Mouse (Mus musculus) retina, postnatal 1 day (tissue): ENCODE results near the gene Trak1.

Experiments used
- DNase-seq: peaks from one replicate; pipeline ENCODE4 v3.0.0-alpha.2; 2012

The Trak1 gene

GRCm38 (mm10) chr9:121350601-121351000 is 53.3 kb downstream of the Trak1 start:
- DNase-seq, result no peak

- peak; percentile 60 for DNase-seq
Measured at GRCm38 (mm10) chr9:121351388-121352078, 54.2 kb downstream of the Trak1 start.

- peak; percentile 69 for DNase-seq
Measured at GRCm38 (mm10) chr9:121352131-121352606, 54.9 kb downstream of the Trak1 start.

- no peak for DNase-seq
Measured at GRCm38 (mm10) chr9:121352726-121353125, 55.4 kb downstream of the Trak1 start.

- DNase-seq, result no peak
Measured at GRCm38 (mm10) chr9:121354792-121355390, 57.6 kb downstream of the Trak1 start.

GRCm38 (mm10) chr9:121355431-121356141 is 58.3 kb downstream of the Trak1 start:
- DNase-seq, result no peak

GRCm38 (mm10) chr9:121357102-121357501 is 59.8 kb downstream of the Trak1 start:
- DNase-seq, result no peak

- DNase-seq, result no peak
Measured at GRCm38 (mm10) chr9:121357582-121358275, 60.4 kb downstream of the Trak1 start.

GRCm38 (mm10) chr9:121358418-121358817 is 61.1 kb downstream of the Trak1 start:
- no peak for DNase-seq

GRCm38 (mm10) chr9:121359266-121359972 is 62.1 kb downstream of the Trak1 start:
- no peak for DNase-seq

GRCm38 (mm10) chr9:121360327-121360954 is 63.1 kb downstream of the Trak1 start:
- peak; percentile 85 for DNase-seq

GRCm38 (mm10) chr9:121361010-121361409 is 63.7 kb downstream of the Trak1 start:
- DNase-seq, result peak; percentile 55

GRCm38 (mm10) chr9:121363932-121364331 is 66.6 kb downstream of the Trak1 start:
- no peak for DNase-seq

- DNase-seq, result no peak
Measured at GRCm38 (mm10) chr9:121366135-121366863, 69.0 kb downstream of the Trak1 start.

- DNase-seq, result no peak
Measured at GRCm38 (mm10) chr9:121366864-121367245, 69.6 kb downstream of the Trak1 start.

GRCm38 (mm10) chr9:121369573-121369972 is 72.3 kb downstream of the Trak1 start:
- DNase-seq, result no peak

GRCm38 (mm10) chr9:121371346-121371891 is 74.1 kb downstream of the Trak1 start:
- peak; percentile 97 for DNase-seq

GRCm38 (mm10) chr9:121371946-121372646 is 74.8 kb downstream of the Trak1 start:
- DNase-seq, result no peak

- DNase-seq, result no peak
Measured at GRCm38 (mm10) chr9:121373107-121373506, 75.8 kb downstream of the Trak1 start.

- no peak for DNase-seq
Measured at GRCm38 (mm10) chr9:121373512-121373911, 76.2 kb downstream of the Trak1 start.
